Mouse (Mus musculus) adrenal gland, adult (tissue): ENCODE measurements around the gene Parn.
A peak's percentile ranks its signal among the peaks of the same experiment; 100 is the strongest.

Experiments used
- DNase-seq, 2 experiments: peaks; one replicate each; pipeline ENCODE4 v3.0.0; 2022 to 2023; ENCODE audit warnings: low spot score in 1 of 2; ENCODE audit not compliant: inconsistent age in 2 of 2

Gene Parn

DNA sequence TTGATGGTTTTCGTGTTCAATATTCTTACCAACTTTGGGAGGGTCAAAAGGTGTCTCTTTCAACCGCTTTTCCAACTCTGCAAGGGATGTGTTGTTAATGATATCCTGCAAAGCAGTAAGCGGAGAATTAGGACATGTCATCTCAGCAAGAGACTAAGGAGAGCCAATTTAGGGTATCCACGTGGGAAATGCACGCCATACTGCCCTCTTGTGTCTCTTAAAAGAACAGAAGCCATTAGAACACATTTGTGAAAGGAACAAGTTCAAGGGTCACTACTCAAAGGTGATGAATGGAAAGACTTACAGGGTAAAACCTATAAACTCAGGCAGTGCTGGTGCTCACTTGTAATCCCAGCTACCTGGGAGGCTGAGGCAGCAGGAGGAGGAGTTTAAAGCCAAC is 39.6 kb downstream of the Parn start:
- DNase-seq, result peak in 1 of 2 experiments; percentile 54

DNA sequence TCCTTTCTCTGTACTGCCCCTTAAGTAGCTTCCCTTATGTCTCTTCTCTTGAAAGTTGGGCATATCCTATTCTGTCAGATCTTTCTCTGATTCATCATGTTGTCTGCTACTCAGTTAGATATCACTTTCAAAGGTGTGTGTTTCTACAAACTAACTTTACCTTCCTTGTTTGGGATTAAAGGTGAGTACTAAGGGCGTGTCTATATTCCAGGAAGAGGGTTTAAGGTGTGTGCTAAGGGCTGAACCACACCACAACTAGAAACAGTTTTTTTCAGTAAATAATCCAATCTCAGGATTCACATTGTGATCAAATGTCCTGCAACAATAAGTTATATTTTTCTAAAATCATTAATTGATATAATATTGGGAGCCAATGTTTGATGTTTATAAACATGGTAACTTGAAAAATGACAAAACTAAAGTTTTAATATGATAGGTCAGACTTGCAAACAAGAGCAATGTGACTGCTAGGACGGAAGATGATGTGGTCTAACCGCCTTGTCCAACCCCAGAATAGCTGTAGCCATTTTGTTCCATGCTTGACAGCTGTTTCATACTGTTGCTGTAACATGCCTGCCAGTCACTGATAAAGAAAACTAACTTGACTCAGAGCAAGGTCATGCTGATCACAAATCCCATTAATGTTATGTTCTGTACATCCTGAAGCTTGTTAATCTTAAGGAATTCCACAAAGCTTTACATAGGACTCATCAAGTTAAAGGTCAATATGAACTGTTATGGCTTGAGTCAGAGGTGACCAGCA is 46.0 kb downstream of the Parn start:
- DNase-seq, result no peak

DNA sequence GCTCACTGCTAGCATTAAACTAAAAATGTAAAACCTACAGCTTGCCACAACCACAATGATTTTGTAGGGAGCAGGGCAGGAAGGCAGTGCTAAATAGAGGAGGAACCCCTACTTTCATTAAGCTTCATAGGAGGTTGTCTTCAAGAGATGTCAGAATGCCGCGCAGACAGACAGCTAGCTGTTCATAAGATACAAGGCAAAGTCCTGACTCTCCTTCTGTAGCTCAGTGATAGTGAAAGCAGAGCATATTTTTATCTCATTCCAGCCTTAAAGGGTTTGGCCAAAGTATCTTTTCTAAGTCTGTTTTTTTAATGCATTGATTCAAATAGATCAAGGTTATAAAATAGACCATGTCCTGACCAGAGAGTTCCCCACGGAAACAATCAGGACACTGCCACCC is 47.8 kb downstream of the Parn start:
- DNase-seq, result no peak

DNA sequence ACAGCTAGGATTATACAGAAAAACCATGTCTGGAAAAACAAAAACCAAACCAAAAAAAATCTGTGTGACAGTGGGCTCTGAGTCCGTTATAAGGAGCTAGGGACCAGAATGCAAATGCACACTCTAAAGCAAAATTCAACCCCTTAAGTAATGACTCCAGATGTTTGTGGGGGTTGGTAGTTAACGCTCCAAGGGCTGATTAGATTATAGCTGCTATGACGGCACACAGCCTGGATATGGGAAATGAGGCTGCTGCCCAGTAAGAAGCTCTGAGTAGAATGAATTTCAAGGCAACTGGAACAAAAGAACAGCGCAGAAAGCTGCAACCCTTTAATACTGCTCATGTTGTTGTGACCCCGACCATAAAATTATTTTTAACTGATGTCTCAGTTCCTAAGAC is 52.7 kb downstream of the Parn start:
- no peak for DNase-seq

DNA sequence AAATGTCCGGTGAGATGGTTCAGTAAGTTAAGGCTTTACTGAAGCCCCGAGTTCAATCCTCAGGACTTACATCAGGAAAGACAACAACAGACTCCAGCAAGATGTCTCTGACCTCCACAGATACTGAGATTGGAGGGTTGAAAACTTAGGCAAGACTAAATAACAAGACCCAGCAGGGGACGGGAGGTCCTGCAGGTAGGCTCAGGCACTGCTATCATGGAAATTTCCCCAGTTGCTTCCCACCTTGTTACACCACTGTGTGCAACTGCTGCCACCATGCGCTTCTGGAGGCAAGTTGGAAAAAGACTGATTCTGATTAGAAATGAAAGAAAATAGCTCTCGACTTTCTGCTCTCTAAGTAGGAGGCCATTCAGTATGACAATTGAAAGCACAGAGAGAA is 55.4 kb downstream of the Parn start:
- no peak for DNase-seq

DNA sequence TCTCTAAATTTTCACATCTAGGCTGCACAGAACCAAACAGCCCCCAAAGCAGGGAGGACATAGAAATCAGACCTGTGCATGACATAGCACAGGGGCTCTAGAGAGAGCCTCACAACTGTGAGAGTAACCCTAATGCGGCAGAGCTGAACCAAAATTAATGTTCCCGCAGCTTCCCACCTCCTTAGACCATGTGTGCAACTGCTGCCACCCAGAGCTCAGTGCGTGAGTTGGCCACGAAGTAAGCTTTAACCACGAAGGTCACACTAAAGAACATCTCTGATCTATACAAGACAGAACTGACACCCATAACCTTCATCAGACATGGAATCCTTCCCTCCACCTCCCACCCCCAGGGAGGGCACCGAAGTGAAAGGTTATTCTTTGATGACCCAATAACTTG is 55.9 kb downstream of the Parn start:
- peak; percentile 25 to 49 for DNase-seq

DNA sequence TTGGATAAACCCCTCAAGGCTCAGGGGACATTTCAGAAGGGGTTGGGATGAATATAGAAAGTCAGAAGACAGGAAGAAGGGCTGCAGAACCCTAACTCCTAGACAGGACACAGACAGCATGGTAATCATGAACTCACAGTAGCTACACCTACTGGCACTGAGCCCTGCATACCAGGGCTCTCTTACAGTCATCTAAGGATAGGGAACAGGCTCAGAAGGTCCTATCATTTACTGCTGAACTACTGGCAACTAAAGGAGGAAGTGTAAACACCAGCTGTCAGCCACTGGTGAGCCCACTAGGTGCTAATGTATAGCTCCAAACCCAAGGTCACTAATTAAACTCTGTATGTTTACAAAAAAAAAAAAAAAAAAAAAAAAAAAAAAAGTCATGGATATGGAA is 56.6 kb downstream of the Parn start:
- peak in 1 of 2 experiments; percentile 33 for DNase-seq

DNA sequence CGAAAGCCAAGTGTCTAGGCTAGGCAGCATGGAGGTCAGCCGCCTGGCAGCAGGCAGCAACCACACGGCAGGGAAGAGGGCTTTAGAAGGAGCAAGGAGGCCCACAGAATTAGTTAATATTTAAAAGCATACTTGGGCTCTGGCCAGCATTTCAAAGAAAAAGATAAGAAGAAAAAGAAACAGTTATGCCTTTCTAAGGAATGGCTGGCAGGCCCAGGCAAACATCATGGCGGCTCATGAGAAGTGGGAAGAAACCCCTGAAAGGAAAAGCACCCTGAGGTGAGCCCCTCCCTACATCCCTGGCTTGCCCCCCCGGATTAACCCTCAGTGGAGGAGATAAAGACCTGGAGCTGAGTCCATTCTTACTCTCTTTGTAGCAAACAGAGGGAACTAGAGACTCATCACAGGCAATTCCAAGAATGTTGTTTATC is 57.0 kb downstream of the Parn start:
- peak in 1 of 2 experiments; percentile 33 for DNase-seq

DNA sequence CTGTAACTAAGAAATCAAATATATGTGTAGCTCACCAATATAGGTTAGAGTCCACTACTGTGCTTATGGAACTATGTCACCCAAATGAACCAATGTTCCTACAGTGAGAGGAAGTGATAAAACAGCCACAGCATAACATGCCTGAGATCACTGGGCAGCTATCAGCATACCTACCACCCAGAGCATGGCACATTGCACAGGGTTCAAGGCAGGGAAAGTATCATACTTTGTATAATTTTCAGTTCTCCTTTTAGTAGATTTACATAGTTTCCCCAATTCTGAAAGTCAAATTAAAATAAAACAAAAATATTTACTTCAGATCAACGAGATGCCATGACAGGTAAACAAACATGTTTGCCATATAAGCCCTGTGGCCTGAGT is 59.3 kb downstream of the Parn start:
- no peak for DNase-seq

DNA sequence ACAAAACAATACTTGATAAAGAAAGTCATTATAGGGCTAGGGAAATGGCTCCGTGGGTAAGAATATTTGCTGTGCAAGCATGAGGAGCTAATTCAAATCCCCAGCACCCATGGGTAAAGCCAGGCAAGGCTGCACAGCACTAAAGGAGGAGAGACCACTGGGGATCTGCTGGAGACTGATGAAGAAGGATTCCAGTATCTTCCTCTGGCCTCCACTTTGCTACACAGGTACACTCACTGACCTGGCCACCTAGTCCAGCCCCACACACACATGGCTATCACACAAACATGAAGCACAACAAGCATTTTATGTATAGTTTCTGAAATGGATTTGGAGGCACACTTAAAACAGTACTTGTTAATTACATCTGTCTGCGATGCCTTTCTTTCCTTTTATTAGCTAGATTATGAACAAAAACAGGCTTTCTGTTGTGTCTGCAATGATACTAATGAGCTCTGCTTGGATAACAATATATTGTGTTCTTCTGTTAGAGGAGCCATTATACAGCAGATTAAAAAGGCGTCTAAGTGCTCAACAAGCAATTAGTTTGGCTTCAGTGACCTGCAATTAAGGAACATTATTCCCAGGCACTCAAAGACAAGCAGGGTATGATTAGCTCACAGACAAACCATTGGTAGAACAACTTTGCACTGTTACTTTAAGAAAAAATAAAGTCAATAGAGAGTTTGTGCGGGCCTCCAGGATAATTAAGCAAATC is 59.8 kb downstream of the Parn start:
- no peak for DNase-seq

DNA sequence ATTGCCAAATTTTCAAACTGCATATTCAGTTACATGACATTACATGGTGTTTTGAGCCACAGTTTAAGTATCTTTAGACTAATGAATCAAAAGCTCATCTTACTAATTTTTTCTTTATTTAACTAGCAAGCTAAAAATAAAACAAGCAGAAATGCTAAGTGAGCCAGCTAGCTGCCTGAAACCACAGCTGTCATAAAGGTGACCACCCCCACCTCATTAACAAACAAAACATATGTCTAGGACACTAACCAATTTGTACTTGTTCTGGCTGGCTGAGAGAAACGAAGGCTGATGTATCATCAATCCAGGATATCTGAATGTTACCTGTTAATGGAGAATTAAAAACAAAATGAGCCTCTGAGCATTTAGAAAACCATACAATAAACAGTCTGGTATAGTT is 65.2 kb downstream of the Parn start:
- no peak for DNase-seq

DNA sequence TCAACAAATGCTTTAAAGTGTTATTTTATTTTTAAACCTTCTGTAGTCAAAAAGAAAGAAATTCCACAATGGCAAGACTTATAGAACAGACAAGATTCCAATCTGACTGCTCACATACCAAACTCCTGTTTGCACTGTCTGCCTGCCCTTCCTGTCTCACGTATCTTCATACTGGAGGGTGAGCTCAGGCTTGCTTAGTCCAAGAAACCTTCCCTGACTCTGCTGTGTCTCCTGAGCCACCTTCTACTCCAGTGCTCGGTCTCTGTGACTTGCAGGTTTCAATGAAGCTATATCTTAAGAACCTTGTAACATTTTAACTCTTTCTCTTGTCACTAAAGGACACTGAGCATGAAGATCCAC is 78.9 kb downstream of the Parn start:
- DNase-seq, result no peak

DNA sequence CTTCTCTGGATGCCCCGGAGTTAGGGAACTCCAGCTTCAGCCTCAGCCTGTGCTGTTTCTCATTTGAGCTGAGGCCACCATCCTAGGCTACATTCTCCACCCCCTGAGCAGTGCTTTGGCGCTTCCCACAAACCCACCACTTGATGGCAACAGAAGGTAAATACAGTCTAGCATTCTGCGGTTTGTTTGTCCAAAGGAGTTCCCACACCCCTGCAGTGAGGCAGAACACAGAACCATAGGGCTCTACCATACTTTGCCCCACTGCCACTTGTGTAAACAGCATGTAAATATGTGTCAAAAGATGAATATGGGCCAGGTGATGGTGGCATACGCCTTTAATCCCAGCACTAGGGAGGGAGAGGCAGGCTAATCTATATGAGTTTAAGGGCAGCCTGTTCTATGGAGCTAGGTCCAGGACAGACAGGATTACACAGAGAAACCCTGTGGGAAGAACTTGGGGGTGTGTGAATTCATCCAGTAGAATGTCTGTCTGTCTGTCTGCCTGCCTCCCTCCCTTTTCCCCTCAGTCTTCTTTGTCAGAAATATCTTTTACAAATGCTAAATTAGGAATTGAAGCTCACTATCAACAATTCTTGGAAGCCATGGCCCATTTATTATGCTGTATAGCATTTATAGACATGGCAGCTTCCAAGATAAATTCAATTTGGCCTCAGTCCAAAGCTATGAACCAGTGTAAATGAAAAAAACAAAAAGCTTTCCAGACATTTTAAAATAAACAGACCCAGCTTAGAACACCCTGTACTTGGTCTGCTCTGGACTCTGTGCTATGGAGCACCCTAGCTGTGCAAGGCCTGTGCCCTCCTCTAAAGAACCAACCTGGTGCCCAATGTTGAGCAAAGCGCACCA is 79.6 kb downstream of the Parn start:
- DNase-seq, result no peak

DNA sequence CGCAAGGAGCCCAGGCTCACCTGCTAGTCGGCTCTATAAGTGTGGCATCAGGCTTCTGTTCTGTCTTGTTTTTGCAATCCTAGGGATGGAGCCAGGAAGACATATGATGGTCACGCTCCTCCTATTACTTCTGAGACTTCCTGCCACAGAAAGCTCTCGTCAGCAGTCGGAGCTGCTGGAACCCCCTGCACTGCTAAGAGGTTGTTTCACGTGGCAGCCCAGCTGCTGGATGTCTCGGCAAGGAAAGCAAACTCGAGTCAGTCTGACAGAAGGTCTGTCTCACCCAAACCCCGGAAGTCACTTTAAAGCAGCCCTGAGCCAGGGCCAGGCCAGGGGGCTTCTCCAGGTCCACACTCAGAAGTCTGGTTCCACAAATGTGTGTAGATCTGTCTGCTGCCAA is 82.7 kb downstream of the Parn start:
- DNase-seq, result no peak

DNA sequence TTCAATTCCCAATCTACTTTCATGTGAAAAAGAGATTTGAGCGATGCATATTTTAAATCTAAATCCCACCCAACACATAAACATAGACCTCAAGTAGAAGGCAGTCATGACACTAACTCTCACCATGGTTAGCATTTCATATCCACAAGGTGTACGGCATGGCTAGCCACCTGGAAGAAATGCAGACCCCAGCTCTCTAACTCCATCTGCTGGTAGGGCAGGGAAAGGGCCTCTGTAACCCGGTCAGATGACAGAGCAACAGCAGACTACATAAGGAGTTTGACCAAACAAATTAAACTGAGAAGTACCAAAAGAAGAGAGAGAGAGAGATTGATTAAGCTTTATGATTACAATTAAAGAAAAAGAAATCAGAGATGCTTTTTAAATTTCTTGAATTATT is 87.2 kb downstream of the Parn start:
- peak in 1 of 2 experiments; percentile 49 for DNase-seq

DNA sequence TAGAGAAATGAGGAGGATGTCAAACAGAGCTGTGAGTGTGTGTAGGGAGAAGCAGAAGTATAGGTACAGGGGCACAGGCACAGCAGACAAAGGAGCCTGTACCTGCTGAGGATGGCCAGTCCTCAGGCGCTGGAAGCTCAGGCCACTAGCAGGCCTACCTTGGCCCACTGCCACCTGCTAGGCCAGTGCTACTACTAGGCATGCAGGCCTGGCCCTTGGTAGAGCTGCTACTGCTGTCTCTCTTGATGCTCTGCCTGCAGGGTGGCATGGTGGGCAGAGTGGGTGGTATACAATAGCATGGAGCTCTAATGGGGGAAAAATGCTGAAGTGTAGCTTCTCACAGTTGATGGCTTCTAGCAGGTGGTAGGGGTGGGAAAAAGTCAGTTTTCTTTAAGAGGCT is 88.0 kb downstream of the Parn start:
- no peak for DNase-seq

DNA sequence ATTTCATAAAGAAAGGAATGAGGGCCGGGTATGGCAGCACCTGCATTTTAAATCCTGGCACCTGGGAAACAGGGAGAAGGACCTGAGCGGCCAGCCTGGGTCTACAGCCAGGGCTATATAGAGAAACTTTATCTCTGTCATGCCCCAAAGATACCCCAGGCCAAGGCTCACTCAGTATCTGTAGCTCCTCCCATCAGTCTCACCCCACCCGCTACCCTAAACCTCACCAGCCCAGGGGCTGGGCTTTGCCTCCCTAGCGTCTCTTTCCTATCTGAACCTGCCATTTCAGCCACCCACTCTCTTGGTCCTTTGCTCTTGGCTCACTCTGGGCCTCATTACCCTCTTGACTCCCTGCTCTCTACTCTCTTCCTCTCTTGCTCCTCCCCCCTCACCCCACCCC is 92.7 kb downstream of the Parn start:
- DNase-seq, result no peak

DNA sequence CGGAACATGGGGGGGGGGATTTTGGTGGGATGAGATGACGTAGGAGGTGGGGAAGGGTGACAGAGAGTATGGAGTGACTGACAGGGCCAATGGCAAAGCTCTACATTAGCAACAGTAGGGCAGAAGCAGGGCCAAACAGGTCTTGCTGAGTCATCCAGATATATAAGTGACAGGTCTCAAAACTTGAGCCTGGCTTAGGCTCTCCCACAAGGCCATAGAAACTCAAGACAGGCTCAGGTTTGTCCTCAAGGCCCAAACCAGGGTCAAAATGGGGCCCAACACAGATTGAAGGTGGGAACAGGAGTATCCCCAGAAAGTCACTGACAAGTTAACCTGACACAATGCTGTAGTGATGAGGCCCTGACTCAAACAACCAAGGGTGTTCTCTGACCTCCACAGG is 99.7 kb downstream of the Parn start:
- no peak for DNase-seq

DNA sequence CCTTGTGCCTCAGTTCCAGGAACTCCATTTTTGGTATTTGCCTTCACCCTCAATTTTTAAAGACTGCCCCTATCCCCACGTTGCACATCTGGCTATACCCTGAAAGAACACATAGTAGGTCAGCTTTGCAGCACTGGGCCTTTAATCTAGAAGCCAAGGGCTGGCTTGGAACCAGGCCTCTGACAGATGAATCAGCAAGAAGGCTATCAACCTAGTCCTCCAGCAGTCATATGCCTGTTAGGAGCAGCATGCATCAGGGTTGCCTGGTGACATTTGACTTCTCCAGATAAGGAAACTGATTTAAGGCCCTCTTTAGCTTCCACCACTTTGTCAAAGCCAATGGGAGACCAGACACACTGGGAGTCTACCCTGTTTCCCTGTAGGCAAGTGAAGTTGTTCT is 100.4 kb downstream of the Parn start:
- DNase-seq, result peak; percentile 31 to 75

DNA sequence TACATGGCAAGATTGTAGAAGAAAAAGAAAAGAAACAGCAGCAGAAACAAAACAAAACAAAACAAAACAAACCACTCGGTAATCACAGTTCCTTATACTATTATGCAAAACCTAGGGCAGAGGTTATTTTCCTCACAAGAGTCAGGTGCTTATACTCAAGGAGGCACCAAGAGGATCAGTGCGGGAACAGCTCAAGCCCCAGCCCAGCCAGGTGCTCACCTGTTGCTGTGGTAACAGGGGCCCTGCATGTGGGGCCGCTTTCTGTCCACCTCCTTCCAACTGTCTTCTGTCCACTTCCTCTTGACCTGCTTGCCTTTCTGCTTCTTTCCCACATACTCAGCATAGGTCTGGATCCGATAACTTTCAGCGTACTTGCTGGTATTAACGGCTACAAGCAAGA is 101.6 kb downstream of the Parn start:
- DNase-seq, result no peak

DNA sequence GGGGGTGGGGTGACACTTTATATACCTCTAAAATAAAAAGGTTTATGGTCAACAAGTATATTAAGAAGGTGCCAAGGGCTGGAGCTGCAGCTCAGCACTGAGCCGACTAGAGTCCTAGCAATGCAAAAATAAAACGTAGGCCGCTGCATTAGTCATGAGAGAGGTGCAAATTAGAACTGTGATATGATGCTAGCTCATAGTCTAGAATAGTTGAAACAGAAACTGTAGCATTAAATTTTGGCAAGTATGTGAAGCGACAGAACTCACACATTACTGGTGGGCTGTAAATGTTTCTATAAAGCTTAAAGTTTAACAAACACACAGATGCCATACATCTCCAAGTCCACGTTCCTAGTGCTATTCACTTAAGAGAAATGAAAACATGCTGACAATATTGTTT is 102.7 kb downstream of the Parn start:
- DNase-seq, result no peak

DNA sequence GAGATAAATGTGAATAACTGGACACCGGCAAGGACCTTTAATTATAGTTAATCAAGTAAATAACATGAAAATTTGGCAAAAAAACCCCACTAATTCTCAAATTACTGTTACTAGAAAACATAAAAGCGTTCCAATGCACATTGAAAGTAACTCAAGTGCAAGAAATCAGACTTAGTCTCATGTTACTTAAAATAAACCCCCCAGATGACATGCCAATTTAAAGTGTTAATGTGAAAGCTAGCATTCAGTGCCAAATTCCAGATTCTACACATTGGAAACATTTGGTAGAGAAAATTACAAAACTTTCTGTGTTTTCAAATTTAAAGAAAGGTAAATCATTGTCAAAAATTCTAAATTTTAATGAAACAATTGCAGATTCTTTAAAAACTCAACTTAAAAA is 110.2 kb downstream of the Parn start:
- DNase-seq, result no peak
